Mouse (Mus musculus) limb, embryonic 14.5 days (tissue): ENCODE measurements around the gene Olfr1253. TPM values are rescaled to one million over a fixed set of nuclear protein-coding genes. Genes with fewer than 3 reads are reported as not detected.

Experiments used
- ATAC-seq: fragments of 200-750 bp; cut with Nextera tagmentation; 2 replicates; pipeline ENCODE4 v1.8.0; 2017; ENCODE audit warnings: low read depth, moderate number of reproducible peaks, moderate TSS enrichment; ENCODE audit not compliant: low FRiP score
- DNase-seq: peaks from one replicate; pipeline ENCODE4 v3.0.0-alpha.2; 2015; ENCODE audit warnings: low spot score
- H3K27ac ChIP-seq: fragments of 300-500 bp; sonication (generic); replicated peaks from 2 replicates; pipeline ENCODE4 v1.5.1; 2014; ENCODE audit warnings: low read depth, mild to moderate bottlenecking, low read length, moderate library complexity, mixed read lengths
- H3K27me3 ChIP-seq: fragments of 300-500 bp; sonication (generic); 2 replicates; pipeline ENCODE4 v1.6.1; 2014; ENCODE audit warnings: low read length, mixed read lengths; ENCODE audit not compliant: control insufficient read depth, insufficient read depth
- H3K36me3 ChIP-seq: fragments of 300-500 bp; sonication (generic); 2 replicates; pipeline ENCODE4 v1.6.1; 2014; ENCODE audit warnings: mild to moderate bottlenecking, low read length, moderate library complexity, mixed read lengths; ENCODE audit not compliant: control insufficient read depth, insufficient read depth
- H3K4me1 ChIP-seq: fragments of 300-500 bp; sonication (generic); 2 replicates; pipeline ENCODE4 v1.6.1; 2014; ENCODE audit warnings: antibody characterized with exemption, low read length, mixed read lengths; ENCODE audit not compliant: control insufficient read depth, insufficient read depth
- H3K4me2 ChIP-seq: fragments of 300-500 bp; sonication (generic); replicated peaks from 2 replicates; pipeline ENCODE4 v1.6.1; 2014; ENCODE audit warnings: low read depth, mild to moderate bottlenecking, low read length, moderate library complexity; ENCODE audit not compliant: severe bottlenecking
- H3K4me3 ChIP-seq: fragments of 300-500 bp; sonication (generic); replicated peaks from 2 replicates; pipeline ENCODE4 v1.5.1; 2014; ENCODE audit warnings: low read length
- H3K9ac ChIP-seq: fragments of 300-500 bp; sonication (generic); 2 replicates; pipeline ENCODE4 v1.6.1; 2014; ENCODE audit warnings: mild to moderate bottlenecking, low read depth, low read length, moderate library complexity; ENCODE audit not compliant: severe bottlenecking
- H3K9me3 ChIP-seq: fragments of 300-500 bp; sonication (generic); 2 replicates; pipeline ENCODE4 v1.6.1; 2016; ENCODE audit warnings: low read length; ENCODE audit not compliant: control insufficient read depth
- POLR2A ChIP-seq: fragments of 200-500 bp; IDR thresholded peaks from 2 replicates; pipeline ENCODE4 v1.8.0; 2012; ENCODE audit warnings: inconsistent platforms, mild to moderate bottlenecking, moderate library complexity, borderline replicate concordance; ENCODE audit not compliant: insufficient read depth, insufficient read length; ENCODE audit errors: extremely low read depth
- WGBS: fragments of 180-500 bp; shearing (Covaris S2); extraction: QIAGEN DNeasy Blood & Tissue Kit; methylation state at CpG from one replicate; pipeline ENCODE4 v1.1.7; 2014; 5-methylcytosine and 5-hydroxymethylcytosine counted together
- polyA plus RNA-seq, 2 experiments: library from polyadenylated mRNA; depleted of rRNA in 1 of 2; stranded (reverse) in 1 of 2; unstranded in 1 of 2; fragments of >200 nt; fragmentation: Nextera tagmentation in 1 of 2; extraction: Ambion mirVana in 1 of 2; gene quantifications; 2 replicates each; pipeline versions ENCODE4 v1.2.1 to v1.2.3; 2012 to 2014

The Olfr1253 gene
- polyA plus RNA-seq (2012; rRNA removed) (not detected in 2 replicates), polyA plus RNA-seq (2014; fragmentation: Nextera tagmentation; extraction: Ambion mirVana) (not detected in 2 replicates)

GRCm38 (mm10) chr2:89756990-89757389 lies at the start of gene Olfr1253:
Gene Olfr1253, minus strand, starts transcription at chr2:89757090.
- DNase-seq (no peak), ATAC-seq (no peak)
- Histone ChIP-seq H3K4me3 (no peak within 1 kb of the TSS), H3K27ac (no peak within 1 kb of the TSS), H3K36me3 (no peaks in the 10 kb centered on the region), H3K27me3 (no peaks in the 10 kb centered on the region), H3K9me3 (no peaks in the 10 kb centered on the region), H3K4me2 (no peak within 1 kb of the TSS), H3K4me1 (no peaks in the 10 kb centered on the region), H3K9ac (no peak within 1 kb of the TSS)
- no peak for TF ChIP-seq POLR2A
- WGBS, result 83% methylated on average over 1 of the region's 1 CpGs

GRCm38 (mm10) chr2:89799583-89799982 lies 42.7 kb upstream of the Olfr1253 start:
- H3K36me3 ChIP-seq, result no peaks in the 10 kb centered on the region
- no peak for TF ChIP-seq POLR2A
- H3K27ac ChIP-seq, result no peak overlapping the region
- WGBS, result 82% methylated on average over 3 of the region's 3 CpGs
- no peaks in the 10 kb centered on the region for H3K27me3 ChIP-seq
- no peak for DNase-seq
- no peak overlapping the region for H3K9ac ChIP-seq
- H3K9me3 ChIP-seq, result no peaks in the 10 kb centered on the region
- no peak overlapping the region for H3K4me3 ChIP-seq
- ATAC-seq, result no peak
- no peaks in the 10 kb centered on the region for H3K4me1 ChIP-seq
- H3K4me2 ChIP-seq, result no peak overlapping the region

- DNase-seq (no peak), ATAC-seq (no peak)
- H3K9me3 ChIP-seq, result no peaks in the 10 kb centered on the region
- H3K36me3 ChIP-seq, result no peaks in the 10 kb centered on the region
- no peak for TF ChIP-seq POLR2A
- no peak within 1 kb of the TSS for H3K4me2 ChIP-seq
- no peak within 1 kb of the TSS for H3K4me3 ChIP-seq
- no peaks in the 10 kb centered on the region for H3K4me1 ChIP-seq
- no peaks in the 10 kb centered on the region for H3K27me3 ChIP-seq
- H3K9ac ChIP-seq, result no peak within 1 kb of the TSS
- H3K27ac ChIP-seq, result no peak within 1 kb of the TSS
Measured at GRCm38 (mm10) chr2:89793519-89793918, 36.6 kb upstream of the Olfr1253 start, which contains the start of gene Olfr1254. Gene Olfr1254, minus strand, starts transcription at chr2:89793619.

GRCm38 (mm10) chr2:89724912-89725311 lies 32.0 kb downstream of the Olfr1253 start, which contains the start of gene Olfr1252:
Gene Olfr1252, minus strand, starts transcription at chr2:89725012.
- no peaks in the 10 kb centered on the region for H3K27me3 ChIP-seq
- no peaks in the 10 kb centered on the region for H3K9me3 ChIP-seq
- DNase-seq, result no peak
- no peaks in the 10 kb centered on the region for H3K4me1 ChIP-seq
- no peak within 1 kb of the TSS for H3K9ac ChIP-seq
- ATAC-seq, result no peak
- no peak within 1 kb of the TSS for H3K4me2 ChIP-seq
- no peaks in the 10 kb centered on the region for H3K36me3 ChIP-seq
- H3K4me3 ChIP-seq, result no peak within 1 kb of the TSS
- whole genome bisulfite sequencing, result 47% methylated on average over 1 of the region's 1 CpGs
- TF ChIP-seq POLR2A, result no peak
- no peak within 1 kb of the TSS for H3K27ac ChIP-seq

Other genes starting within 250 kb of the Olfr1253 start
- not detected in 2 replicates for gene Olfr1243, start 225.6 kb downstream of the Olfr1253 start, polyA plus RNA-seq (2012; rRNA removed)
- not detected in 2 replicates for gene Olfr1243, start 225.6 kb downstream of the Olfr1253 start, polyA plus RNA-seq (2014; fragmentation: Nextera tagmentation; extraction: Ambion mirVana)
- gene Olfr1245, start 178.6 kb downstream of the Olfr1253 start, polyA plus RNA-seq (2012; rRNA removed), result not detected in 2 replicates
- gene Olfr1245, start 178.6 kb downstream of the Olfr1253 start, polyA plus RNA-seq (2014; fragmentation: Nextera tagmentation; extraction: Ambion mirVana), result not detected in 2 replicates
- gene Olfr1246, start 163.9 kb downstream of the Olfr1253 start, polyA plus RNA-seq (2012; rRNA removed), result not detected in 2 replicates
- gene Olfr1246, start 163.9 kb downstream of the Olfr1253 start, polyA plus RNA-seq (2014; fragmentation: Nextera tagmentation; extraction: Ambion mirVana), result not detected in 2 replicates
- gene Olfr1247, start 143.0 kb downstream of the Olfr1253 start, polyA plus RNA-seq (2012; rRNA removed), result not detected in 2 replicates
- gene Olfr1247, start 143.0 kb downstream of the Olfr1253 start, polyA plus RNA-seq (2014; fragmentation: Nextera tagmentation; extraction: Ambion mirVana), result not detected in 2 replicates
- gene Olfr1248, start 138.8 kb downstream of the Olfr1253 start, polyA plus RNA-seq (2012; rRNA removed), result not detected in 2 replicates
- not detected in 2 replicates for gene Olfr1248, start 138.8 kb downstream of the Olfr1253 start, polyA plus RNA-seq (2014; fragmentation: Nextera tagmentation; extraction: Ambion mirVana)
- not detected in 2 replicates for gene Olfr1249, start 122.1 kb downstream of the Olfr1253 start, polyA plus RNA-seq (2012; rRNA removed)
- not detected in 2 replicates for gene Olfr1249, start 122.1 kb downstream of the Olfr1253 start, polyA plus RNA-seq (2014; fragmentation: Nextera tagmentation; extraction: Ambion mirVana)
- not detected in 2 replicates for gene Olfr1250, start 95.6 kb downstream of the Olfr1253 start, polyA plus RNA-seq (2012; rRNA removed)
- not detected in 2 replicates for gene Olfr1250, start 95.6 kb downstream of the Olfr1253 start, polyA plus RNA-seq (2014; fragmentation: Nextera tagmentation; extraction: Ambion mirVana)
- gene Olfr1251, start 85.2 kb downstream of the Olfr1253 start, polyA plus RNA-seq (2012; rRNA removed), result not detected in 2 replicates
- gene Olfr1251, start 85.2 kb downstream of the Olfr1253 start, polyA plus RNA-seq (2014; fragmentation: Nextera tagmentation; extraction: Ambion mirVana), result not detected in 2 replicates
- gene Olfr1252, start 32.1 kb downstream of the Olfr1253 start, polyA plus RNA-seq (2012; rRNA removed), result not detected in 2 replicates
- not detected in 2 replicates for gene Olfr1252, start 32.1 kb downstream of the Olfr1253 start, polyA plus RNA-seq (2014; fragmentation: Nextera tagmentation; extraction: Ambion mirVana)
- not detected in 2 replicates for gene Olfr1254, start 36.5 kb upstream of the Olfr1253 start, polyA plus RNA-seq (2012; rRNA removed)
- not detected in 2 replicates for gene Olfr1254, start 36.5 kb upstream of the Olfr1253 start, polyA plus RNA-seq (2014; fragmentation: Nextera tagmentation; extraction: Ambion mirVana)
- gene Olfr1255, start 55.0 kb upstream of the Olfr1253 start, polyA plus RNA-seq (2012; rRNA removed), result not detected in 2 replicates
- gene Olfr1255, start 55.0 kb upstream of the Olfr1253 start, polyA plus RNA-seq (2014; fragmentation: Nextera tagmentation; extraction: Ambion mirVana), result not detected in 2 replicates
- not detected in 2 replicates for gene Olfr1256, start 84.5 kb upstream of the Olfr1253 start, polyA plus RNA-seq (2012; rRNA removed)
- gene Olfr1256, start 84.5 kb upstream of the Olfr1253 start, polyA plus RNA-seq (2014; fragmentation: Nextera tagmentation; extraction: Ambion mirVana), result not detected in 2 replicates
- not detected in 2 replicates for gene Olfr48, start 91.1 kb upstream of the Olfr1253 start, polyA plus RNA-seq (2012; rRNA removed)
- gene Olfr48, start 91.1 kb upstream of the Olfr1253 start, polyA plus RNA-seq (2014; fragmentation: Nextera tagmentation; extraction: Ambion mirVana), result not detected in 2 replicates
- gene Olfr1257, start 121.3 kb upstream of the Olfr1253 start, polyA plus RNA-seq (2012; rRNA removed), result not detected in 2 replicates
- gene Olfr1257, start 121.3 kb upstream of the Olfr1253 start, polyA plus RNA-seq (2014; fragmentation: Nextera tagmentation; extraction: Ambion mirVana), result not detected in 2 replicates
- gene Olfr1258, start 170.2 kb upstream of the Olfr1253 start, polyA plus RNA-seq (2012; rRNA removed), result not detected in 2 replicates
- not detected in 2 replicates for gene Olfr1258, start 170.2 kb upstream of the Olfr1253 start, polyA plus RNA-seq (2014; fragmentation: Nextera tagmentation; extraction: Ambion mirVana)
- gene Olfr1259, start 191.6 kb upstream of the Olfr1253 start, polyA plus RNA-seq (2012; rRNA removed), result not detected in 2 replicates
- not detected in 2 replicates for gene Olfr1259, start 191.6 kb upstream of the Olfr1253 start, polyA plus RNA-seq (2014; fragmentation: Nextera tagmentation; extraction: Ambion mirVana)
- not detected in 2 replicates for gene Olfr1260, start 217.2 kb upstream of the Olfr1253 start, polyA plus RNA-seq (2012; rRNA removed)
- not detected in 2 replicates for gene Olfr1260, start 217.2 kb upstream of the Olfr1253 start, polyA plus RNA-seq (2014; fragmentation: Nextera tagmentation; extraction: Ambion mirVana)
- gene Olfr1261, start 234.1 kb upstream of the Olfr1253 start, polyA plus RNA-seq (2012; rRNA removed), result not detected in 2 replicates
- gene Olfr1261, start 234.1 kb upstream of the Olfr1253 start, polyA plus RNA-seq (2014; fragmentation: Nextera tagmentation; extraction: Ambion mirVana), result not detected in 2 replicates
- not detected in 2 replicates for gene Olfr1262, start 243.1 kb upstream of the Olfr1253 start, polyA plus RNA-seq (2012; rRNA removed)
- not detected in 2 replicates for gene Olfr1262, start 243.1 kb upstream of the Olfr1253 start, polyA plus RNA-seq (2014; fragmentation: Nextera tagmentation; extraction: Ambion mirVana)